Mouse (Mus musculus) neural tube, embryonic 15.5 days (tissue): ENCODE data around the gene Gid4. TPM values are rescaled to one million over a fixed set of nuclear protein-coding genes. Genes with fewer than 3 reads are reported as not detected.
A peak's percentile ranks its signal among the peaks of the same experiment; 100 is the strongest.

Experiments
- ATAC-seq: fragments of 200-750 bp; cut with Nextera tagmentation; 2 replicates; pipeline ENCODE4 v1.8.0; 2017; ENCODE audit warnings: mild to moderate bottlenecking, moderate TSS enrichment, moderate library complexity; ENCODE audit not compliant: low FRiP score
- H3K27ac ChIP-seq: fragments of 300-500 bp; sonication (generic); replicated peaks from 2 replicates; pipeline ENCODE4 v1.5.1; 2015; ENCODE audit warnings: mild to moderate bottlenecking, inconsistent platforms
- H3K27me3 ChIP-seq: fragments of 300-500 bp; sonication (generic); replicated peaks from 2 replicates; pipeline ENCODE4 v1.6.1; 2015; ENCODE audit warnings: inconsistent platforms
- H3K36me3 ChIP-seq: fragments of 300-500 bp; sonication (generic); 2 replicates; pipeline ENCODE4 v1.6.1; 2015; ENCODE audit warnings: inconsistent platforms
- H3K4me1 ChIP-seq: fragments of 300-500 bp; sonication (generic); 2 replicates; pipeline ENCODE4 v1.6.1; 2015; ENCODE audit warnings: inconsistent platforms
- H3K4me2 ChIP-seq: fragments of 300-500 bp; sonication (generic); 2 replicates; pipeline ENCODE4 v1.6.1; 2015; ENCODE audit warnings: inconsistent platforms, mild to moderate bottlenecking, moderate library complexity
- H3K4me3 ChIP-seq: fragments of 300-500 bp; sonication (generic); replicated peaks from 2 replicates; pipeline ENCODE4 v1.5.1; 2015; ENCODE audit warnings: mild to moderate bottlenecking, inconsistent platforms
- H3K9ac ChIP-seq: fragments of 300-500 bp; sonication (generic); replicated peaks from 2 replicates; pipeline ENCODE4 v1.6.1; 2015; ENCODE audit warnings: mild to moderate bottlenecking, inconsistent platforms
- H3K9me3 ChIP-seq: fragments of 300-500 bp; sonication (generic); replicated peaks from 2 replicates; pipeline ENCODE4 v1.6.1; 2016; ENCODE audit warnings: inconsistent platforms
- WGBS: fragments of 180-500 bp; shearing (Covaris S2); methylation state at CpG from one replicate; pipeline ENCODE4 v1.1.7; 2015; ENCODE audit warnings: mixed read lengths; 5-methylcytosine and 5-hydroxymethylcytosine counted together
- polyA plus RNA-seq: library from polyadenylated mRNA; unstranded; fragments of >200 nt; fragmentation: Nextera tagmentation; extraction: Ambion mirVana; gene quantifications from 2 replicates; pipeline ENCODE4 v1.2.1, GENCODE M21; 2015

The Gid4 gene
- 22.5 and 24.2 TPM in 2 replicates for polyA plus RNA-seq

DNA sequence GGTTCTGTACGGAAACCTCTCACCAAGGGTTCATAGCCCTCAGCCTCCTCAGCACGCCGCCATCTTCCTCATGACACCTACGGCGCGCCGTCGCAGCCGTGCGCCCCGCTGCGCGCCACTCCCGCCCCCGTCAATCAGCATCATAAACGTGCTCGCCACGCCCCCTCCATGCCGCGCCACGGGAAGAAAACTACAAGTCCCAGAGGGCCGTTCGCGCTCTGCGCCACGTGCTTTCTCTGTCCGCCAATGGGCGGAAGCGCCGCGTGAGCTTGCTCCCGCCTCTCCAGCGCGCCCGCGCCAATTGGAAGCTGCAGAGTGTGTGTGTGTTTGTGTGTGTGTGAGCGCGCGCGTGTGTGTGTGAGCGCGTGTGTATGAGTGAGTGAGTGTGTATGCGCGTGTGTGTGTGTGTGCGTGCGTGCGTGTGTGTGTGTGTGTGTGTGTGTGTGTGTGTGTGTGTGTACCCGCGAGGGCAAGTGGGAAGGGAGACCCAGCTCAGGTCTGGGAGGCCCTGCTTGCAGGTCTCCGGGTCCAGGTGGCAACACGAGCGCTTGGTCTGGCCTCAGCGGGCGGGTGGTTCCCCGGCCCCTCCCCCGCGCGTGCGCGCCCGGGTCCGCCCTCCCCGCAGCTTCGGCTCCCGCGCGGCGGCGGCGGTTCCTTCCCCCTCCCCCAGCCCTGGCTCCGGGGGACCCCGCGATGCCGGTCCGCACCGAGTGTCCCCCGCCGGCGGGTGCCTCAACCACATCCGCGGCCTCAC lies at the start of gene Gid4:
Gid4 (plus strand) TSS at position 183 of the 754 bp plus-strand sequence.
- Histone ChIP-seq H3K36me3 (no peaks in the 10 kb centered on the region), H3K27ac (peak within 1 kb of the TSS; percentile 84), H3K9me3 (no peaks in the 10 kb centered on the region), H3K4me2 (peak within 1 kb of the TSS; percentile 83), H3K4me1 (peaks cover 43% of the 10 kb centered on the region), H3K27me3 (no peaks in the 10 kb centered on the region), H3K9ac (peak within 1 kb of the TSS; percentile 79), H3K4me3 (peak within 1 kb of the TSS; percentile 72)
- under 1% methylated on average over 57 of the region's 81 CpGs for WGBS
- peak; percentile 98 for ATAC-seq

DNA sequence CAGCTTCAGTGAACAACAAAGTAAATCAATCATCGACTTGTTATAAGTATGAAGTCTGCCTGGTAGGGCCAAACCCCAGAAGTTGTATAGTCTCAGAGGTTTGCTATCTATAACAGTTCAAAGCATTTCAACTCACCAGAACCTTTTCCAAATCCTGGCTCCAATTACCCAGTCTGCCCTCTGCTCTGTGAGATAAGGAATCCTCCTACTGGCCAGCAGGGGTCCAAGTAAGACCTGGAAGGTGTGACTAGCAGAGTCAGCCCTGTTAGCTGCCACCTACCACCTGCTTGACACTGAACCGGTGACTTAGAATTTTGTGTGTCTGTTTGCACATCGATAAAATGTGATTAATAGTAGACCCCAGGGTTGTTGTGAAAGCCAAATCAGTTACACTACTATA lies 49.7 kb upstream of the Gid4 start:
- WGBS = 88% methylated on average over 3 of the region's 3 CpGs
- no peaks in the 10 kb centered on the region for H3K36me3 ChIP-seq
- no peak overlapping the region for H3K27ac ChIP-seq
- no peak for ATAC-seq
- H3K4me3 ChIP-seq = no peak overlapping the region
- H3K27me3 ChIP-seq = no peaks in the 10 kb centered on the region
- no peak overlapping the region for H3K4me2 ChIP-seq
- H3K9ac ChIP-seq = no peak overlapping the region
- no peaks in the 10 kb centered on the region for H3K9me3 ChIP-seq
- 0 out of 2 replicates have a peak, but pooled peaks cover 7% of the 10 kb centered on the region for H3K4me1 ChIP-seq

DNA sequence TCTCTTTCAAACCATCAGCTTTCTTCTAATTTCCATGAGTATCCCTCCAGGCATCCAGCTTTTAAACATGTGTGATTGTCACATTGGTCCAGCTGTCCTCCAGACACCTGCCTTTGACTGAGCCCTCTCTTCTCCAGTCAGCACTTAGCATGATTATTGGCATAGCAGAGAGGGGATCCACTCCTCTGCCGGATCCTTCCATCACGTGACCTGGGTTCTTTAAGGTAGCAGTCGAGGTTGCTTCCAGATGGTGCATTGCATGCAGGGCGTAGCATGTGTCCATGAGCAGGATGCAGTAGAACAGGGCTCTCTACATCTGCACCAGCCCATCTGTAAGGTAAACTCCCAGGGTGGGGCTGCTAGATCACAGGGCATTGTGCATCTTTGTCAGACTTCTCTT lies 48.0 kb upstream of the Gid4 start:
- 78% methylated on average over 4 of the region's 4 CpGs for WGBS
- Histone ChIP-seq H3K36me3 (no peaks in the 10 kb centered on the region), H3K4me1 (0 out of 2 replicates have a peak, but pooled peaks cover 7% of the 10 kb centered on the region), H3K4me2 (no peak overlapping the region), H3K4me3 (no peak overlapping the region), H3K27me3 (no peaks in the 10 kb centered on the region), H3K9me3 (no peaks in the 10 kb centered on the region), H3K9ac (no peak overlapping the region), H3K27ac (no peak overlapping the region)
- no peak for ATAC-seq

DNA sequence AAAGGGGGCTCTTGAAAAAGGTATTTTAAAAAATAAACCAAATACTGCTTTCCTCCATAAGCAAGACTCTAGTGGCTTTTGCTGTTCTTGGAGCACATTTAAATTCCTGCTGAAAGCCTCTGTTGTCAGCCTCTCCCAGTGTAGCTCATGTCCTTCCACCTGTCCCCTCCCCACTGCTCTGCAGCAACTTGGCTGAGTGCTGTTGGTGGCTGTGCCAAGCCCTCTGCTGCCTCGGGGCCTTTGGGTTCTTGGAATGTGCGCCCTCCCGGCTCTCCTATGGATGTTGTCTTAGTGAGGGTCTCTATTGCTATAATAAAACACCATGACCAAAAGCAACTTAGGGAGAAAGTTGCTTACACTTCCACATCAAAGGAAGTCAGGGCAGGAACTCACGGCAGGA lies 47.5 kb upstream of the Gid4 start:
- Histone ChIP-seq H3K4me1 (0 out of 2 replicates have a peak, but pooled peaks cover 7% of the 10 kb centered on the region), H3K9ac (no peak overlapping the region), H3K4me2 (no peak overlapping the region), H3K9me3 (no peaks in the 10 kb centered on the region), H3K4me3 (no peak overlapping the region), H3K27ac (no peak overlapping the region), H3K36me3 (no peaks in the 10 kb centered on the region), H3K27me3 (no peaks in the 10 kb centered on the region)
- ATAC-seq = no peak
- 27% methylated on average over 4 of the region's 4 CpGs for WGBS

DNA sequence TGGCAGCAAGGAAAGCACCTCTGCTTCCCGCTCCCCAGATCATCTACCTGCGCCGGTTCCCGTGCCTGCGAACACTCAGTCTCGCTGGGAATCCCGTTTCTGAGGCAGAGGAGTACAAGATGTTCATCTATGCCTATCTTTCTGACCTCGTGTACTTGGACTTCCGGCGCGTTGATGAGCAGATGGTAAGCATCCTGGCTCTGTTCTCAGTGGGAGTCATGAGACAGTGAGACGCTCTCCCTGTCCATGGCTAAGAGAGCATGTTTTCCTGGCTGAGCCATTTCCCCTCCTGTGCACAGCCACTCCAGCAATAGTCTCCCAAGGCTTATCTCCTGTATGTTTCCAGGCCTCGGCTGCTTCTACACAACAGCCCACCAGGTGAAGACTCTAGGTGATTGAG lies 46.5 kb upstream of the Gid4 start:
- ATAC-seq = no peak
- Histone ChIP-seq H3K27ac (no peak overlapping the region), H3K9ac (no peak overlapping the region), H3K4me1 (0 out of 2 replicates have a peak, but pooled peaks cover 7% of the 10 kb centered on the region), H3K9me3 (no peaks in the 10 kb centered on the region), H3K27me3 (no peaks in the 10 kb centered on the region), H3K4me3 (no peak overlapping the region), H3K4me2 (no peak overlapping the region), H3K36me3 (no peaks in the 10 kb centered on the region)
- 87% methylated on average over 13 of the region's 13 CpGs for WGBS

DNA sequence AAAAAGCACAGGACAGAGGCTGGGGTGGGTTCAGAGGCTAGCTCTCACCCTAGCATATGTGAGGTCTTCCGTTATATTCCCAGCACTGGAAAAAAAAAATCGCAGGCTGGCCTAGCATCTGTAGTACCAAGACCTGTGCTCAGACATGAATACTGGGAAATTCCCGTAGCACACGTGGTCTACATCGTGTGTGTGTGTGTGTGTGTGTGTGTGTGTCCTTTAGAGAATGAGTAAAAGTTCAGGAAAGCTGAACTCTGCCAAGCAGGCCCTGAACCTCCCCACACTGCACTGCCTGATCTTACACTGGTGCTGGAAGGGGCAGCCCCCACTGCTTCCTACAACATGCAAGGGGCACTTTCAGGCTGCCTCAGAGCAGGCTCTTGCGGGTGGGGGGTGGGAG lies 42.5 kb upstream of the Gid4 start:
- Histone ChIP-seq H3K4me2 (no peak overlapping the region), H3K27me3 (no peaks in the 10 kb centered on the region), H3K4me3 (no peak overlapping the region), H3K4me1 (no peaks in the 10 kb centered on the region), H3K27ac (no peak overlapping the region), H3K9me3 (no peaks in the 10 kb centered on the region), H3K36me3 (no peaks in the 10 kb centered on the region), H3K9ac (no peak overlapping the region)
- no peak for ATAC-seq
- 85% methylated on average over 6 of the region's 6 CpGs for WGBS

DNA sequence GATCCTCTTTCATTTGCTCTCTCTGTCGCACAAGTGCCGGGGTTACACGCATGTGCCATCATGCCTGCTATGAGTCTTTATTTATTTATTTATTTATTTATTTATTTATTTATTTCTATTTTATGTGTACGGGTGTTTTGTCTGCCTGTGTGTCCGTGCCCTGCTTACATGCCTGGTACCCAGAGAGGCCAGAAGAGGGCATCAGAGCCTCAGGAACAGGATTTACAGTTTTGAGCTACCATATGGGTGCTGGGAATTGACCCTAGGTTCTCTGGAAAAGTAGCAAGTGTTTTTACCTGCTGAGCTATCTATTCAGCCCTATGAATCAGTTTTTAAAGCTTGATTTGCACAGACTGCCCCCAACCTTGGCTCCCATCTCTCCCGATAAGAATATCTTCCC lies 33.4 kb upstream of the Gid4 start:
- H3K9me3 ChIP-seq = no peaks in the 10 kb centered on the region
- H3K27me3 ChIP-seq = no peaks in the 10 kb centered on the region
- no peak overlapping the region for H3K4me2 ChIP-seq
- no peak for ATAC-seq
- peaks cover 22% of the 10 kb centered on the region for H3K4me1 ChIP-seq
- H3K36me3 ChIP-seq = no peaks in the 10 kb centered on the region
- no peak overlapping the region for H3K4me3 ChIP-seq
- 90% methylated on average over 6 of the region's 6 CpGs for WGBS
- H3K27ac ChIP-seq = no peak overlapping the region
- H3K9ac ChIP-seq = no peak overlapping the region

DNA sequence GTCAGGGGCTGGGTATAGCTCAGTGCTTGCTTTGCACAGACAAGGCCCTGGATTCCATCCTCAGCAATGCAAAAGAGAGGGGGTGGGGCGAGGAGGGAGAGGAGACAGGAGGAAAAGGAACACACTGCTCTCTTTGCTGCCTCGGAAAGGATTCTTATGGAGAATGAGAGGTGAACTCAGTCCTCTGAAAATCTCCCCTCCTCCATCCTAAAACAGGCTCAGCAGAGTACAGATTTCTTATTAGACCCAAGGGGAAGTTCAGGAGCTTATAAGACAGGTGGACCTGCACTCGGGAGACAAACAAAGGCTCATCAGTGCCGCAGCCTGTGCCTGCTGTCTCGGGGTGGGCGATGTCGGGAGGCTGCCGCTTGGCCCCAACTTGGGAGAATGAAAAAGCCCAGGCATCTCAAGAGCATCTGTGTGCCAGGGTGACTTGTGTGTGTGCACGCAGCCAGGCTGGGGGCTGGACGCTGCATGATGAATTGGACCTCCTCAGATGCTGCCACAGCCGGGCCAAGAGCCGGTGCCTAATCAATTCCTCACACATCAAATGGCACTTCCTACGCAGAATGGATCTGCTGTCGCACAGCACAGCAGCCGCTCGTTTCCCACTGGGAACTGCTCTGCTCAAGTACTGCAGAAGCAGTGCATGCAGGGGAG lies 32.1 kb upstream of the Gid4 start:
- Histone ChIP-seq H3K27ac (peak overlapping the region; percentile 83), H3K9me3 (no peaks in the 10 kb centered on the region), H3K4me2 (peak overlapping the region; percentile 48), H3K27me3 (no peaks in the 10 kb centered on the region), H3K4me3 (0 out of 2 replicates have a peak overlapping the region, but pooled peaks have one; percentile 0), H3K4me1 (peaks cover 22% of the 10 kb centered on the region), H3K36me3 (no peaks in the 10 kb centered on the region), H3K9ac (peak overlapping the region; percentile 35; the same call in 1 of the 2 replicates)
- 2% methylated on average over 16 of the region's 16 CpGs for WGBS
- ATAC-seq = peak; percentile 88

DNA sequence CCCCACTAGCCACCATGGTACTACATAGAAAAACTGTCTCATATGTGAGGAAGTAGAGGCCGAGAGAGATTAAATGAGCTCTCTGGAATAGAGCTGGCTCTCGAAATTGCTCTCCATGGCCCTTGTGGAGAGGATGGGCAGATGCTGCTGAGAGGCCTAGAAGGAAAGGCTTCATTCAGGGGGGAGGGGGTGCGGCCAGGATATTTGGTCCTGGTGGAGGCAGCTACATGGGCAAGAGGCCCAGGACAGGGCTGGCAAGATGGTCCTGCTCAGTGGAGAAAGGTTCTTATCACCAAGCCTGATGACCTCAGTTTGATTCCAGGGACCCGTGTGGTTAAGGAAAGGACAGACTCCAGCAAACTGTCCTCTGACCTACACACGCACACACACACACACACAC lies 31.0 kb upstream of the Gid4 start:
- Histone ChIP-seq H3K9ac (no peak overlapping the region), H3K27ac (peak overlapping the region; percentile 83), H3K4me1 (peaks cover 22% of the 10 kb centered on the region), H3K27me3 (no peaks in the 10 kb centered on the region), H3K9me3 (no peaks in the 10 kb centered on the region), H3K36me3 (no peaks in the 10 kb centered on the region), H3K4me3 (no peak overlapping the region), H3K4me2 (no peak overlapping the region)
- 59% methylated on average over 5 of the region's 5 CpGs for WGBS
- no peak for ATAC-seq

DNA sequence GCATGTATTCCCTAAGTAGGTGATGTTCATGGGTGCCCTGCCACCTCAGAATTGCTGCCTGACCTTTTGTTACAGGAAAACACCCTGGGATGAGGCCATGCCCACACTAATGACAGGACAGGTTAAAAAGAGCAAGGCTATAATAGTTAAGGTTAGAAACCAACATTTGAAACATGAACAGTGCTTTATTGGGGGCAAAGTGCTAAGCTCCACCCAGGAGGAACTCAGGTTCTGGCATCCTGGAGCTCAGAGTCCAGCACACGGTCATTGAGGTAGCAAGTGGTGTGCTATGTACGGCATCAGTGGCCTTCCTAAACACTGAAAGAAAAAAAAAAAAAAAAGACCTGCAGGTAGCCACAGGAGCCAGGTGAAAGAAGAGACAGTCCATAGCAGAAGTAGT lies 29.0 kb upstream of the Gid4 start:
- peaks cover 22% of the 10 kb centered on the region for H3K4me1 ChIP-seq
- no peak overlapping the region for H3K27ac ChIP-seq
- H3K4me2 ChIP-seq = no peak overlapping the region
- H3K9ac ChIP-seq = no peak overlapping the region
- no peaks in the 10 kb centered on the region for H3K27me3 ChIP-seq
- H3K36me3 ChIP-seq = no peaks in the 10 kb centered on the region
- H3K9me3 ChIP-seq = no peaks in the 10 kb centered on the region
- ATAC-seq = no peak
- 91% methylated on average over 2 of the region's 2 CpGs for WGBS
- no peak overlapping the region for H3K4me3 ChIP-seq

DNA sequence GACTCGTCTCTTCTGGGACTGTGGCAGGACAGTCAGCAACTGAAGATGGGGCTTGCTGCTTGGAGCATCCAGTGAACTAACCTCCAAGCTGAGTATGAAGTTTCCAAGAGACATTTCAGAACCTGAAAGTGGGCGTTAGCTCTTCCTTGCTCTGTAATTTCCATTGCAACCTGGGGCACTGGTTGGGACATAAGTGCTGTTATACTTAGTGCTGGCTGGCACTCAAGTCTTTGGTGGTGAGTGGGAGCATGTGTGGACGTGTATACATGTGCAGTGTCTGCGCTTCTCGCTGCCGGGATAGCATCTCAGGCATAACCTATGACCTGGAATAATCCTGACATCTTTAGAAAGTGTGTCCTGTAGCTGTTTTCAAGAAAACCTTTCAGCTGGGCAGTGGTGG lies 25.6 kb upstream of the Gid4 start:
- no peak overlapping the region for H3K9ac ChIP-seq
- no peaks in the 10 kb centered on the region for H3K27me3 ChIP-seq
- H3K36me3 ChIP-seq = no peaks in the 10 kb centered on the region
- no peak overlapping the region for H3K27ac ChIP-seq
- H3K4me2 ChIP-seq = no peak overlapping the region
- 92% methylated on average over 6 of the region's 6 CpGs for WGBS
- no peak overlapping the region for H3K4me3 ChIP-seq
- no peaks in the 10 kb centered on the region for H3K9me3 ChIP-seq
- ATAC-seq = no peak
- no peaks in the 10 kb centered on the region for H3K4me1 ChIP-seq

DNA sequence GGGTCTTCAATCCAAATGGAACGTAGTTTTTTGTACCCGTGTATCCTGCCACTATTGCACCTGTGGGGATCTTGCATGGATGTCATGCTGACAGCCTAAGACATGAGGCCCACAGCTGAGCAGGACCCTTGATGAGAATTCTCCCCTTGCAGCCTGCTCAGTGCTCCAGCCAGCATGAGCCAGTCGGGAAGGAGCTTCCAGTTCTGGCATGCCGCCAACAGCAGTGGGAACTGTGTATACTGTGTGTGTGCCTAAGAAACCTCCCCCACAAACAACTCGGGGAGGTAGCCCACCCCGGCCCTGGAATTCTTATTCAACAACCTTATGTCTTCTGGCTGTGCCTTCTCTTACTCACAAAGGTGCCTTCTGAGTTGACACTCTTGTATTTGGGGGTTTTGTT lies 20.4 kb upstream of the Gid4 start:
- Histone ChIP-seq H3K9ac (no peak overlapping the region), H3K4me2 (no peak overlapping the region), H3K27me3 (no peaks in the 10 kb centered on the region), H3K4me3 (no peak overlapping the region), H3K4me1 (no peaks in the 10 kb centered on the region), H3K9me3 (no peaks in the 10 kb centered on the region), H3K36me3 (peaks cover 16% of the 10 kb centered on the region), H3K27ac (no peak overlapping the region)
- ATAC-seq = no peak
- 57% methylated on average over 6 of the region's 6 CpGs for WGBS
